Mouse (Mus musculus) erythroid progenitor cell, adult 5-6 weeks (primary cell): ENCODE measurements around the gene Trim30d. TPM values are rescaled to one million over a fixed set of nuclear protein-coding genes. Genes with fewer than 3 reads are reported as not detected.
A peak's percentile ranks its signal among the peaks of the same experiment; 100 is the strongest.
"Not testable (repeated sequence)": the region's sequence is repeated elsewhere in the genome, so short reads cannot be mapped to it uniquely, and the experiment has no call there.

Experiments used
- ATAC-seq: replicated peaks from 2 replicates; pipeline ENCODE4 v1.8.0; 2016; ENCODE audit warnings: moderate number of reproducible peaks, mild to moderate bottlenecking, moderate TSS enrichment, inconsistent platforms; ENCODE audit not compliant: poor library complexity, low FRiP score, severe bottlenecking
- total RNA-seq, 2 experiments: library from RNA; stranded (forward) in 1 of 2; stranded (reverse) in 1 of 2; fragments of 150-400 nt in 1 of 2; fragments of 186-747, 209-891 nt in 1 of 2; gene quantifications; 2 replicates each; pipeline versions ENCODE4 v1.2.3 to v1.2.4; 2015 to 2017; ENCODE audit warnings: low replicate concordance in 2 of 2

The Trim30d gene
- total RNA-seq (2015; ENCODE audit: low replicate concordance) (4.0 and 6.7 TPM in 2 replicates), total RNA-seq (2017; ENCODE audit: low replicate concordance) (1.4 and 3.0 TPM in 2 replicates)

DNA sequence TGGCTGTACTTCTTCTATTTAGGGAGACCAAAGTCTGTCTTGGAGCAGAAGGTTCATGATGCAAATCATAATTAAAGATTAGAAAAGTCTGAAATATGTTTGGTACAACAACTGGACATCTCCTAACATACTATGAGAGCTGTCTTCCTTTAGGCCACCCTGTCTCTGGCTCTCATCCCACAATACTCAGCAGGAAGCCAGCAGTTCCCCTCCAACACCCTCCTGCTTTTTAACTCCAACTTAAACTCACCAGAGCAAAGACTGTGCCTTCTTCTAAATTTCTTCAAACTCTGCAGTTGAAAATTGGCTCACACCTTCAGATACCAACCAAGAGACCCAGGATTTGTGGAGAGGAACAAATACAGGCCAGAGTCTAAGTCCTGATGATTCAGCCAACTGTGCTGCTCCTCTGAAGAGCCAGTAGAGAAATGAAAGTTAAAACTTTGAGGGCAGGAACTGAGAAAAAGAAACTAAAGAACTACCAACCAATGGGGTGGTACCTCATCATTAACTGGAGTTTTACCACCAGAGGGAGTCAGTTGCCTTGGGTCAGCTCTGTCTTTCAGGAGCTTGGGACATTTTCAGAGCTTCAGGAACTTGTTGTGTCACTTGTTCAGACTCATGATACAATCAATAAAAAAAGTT, at the start of gene Trim30d:
Gene Trim30d, minus strand, starts transcription at position 429 of the 645 bp plus-strand sequence.
- ATAC-seq, result peak; percentile 68; the same call in 1 of the 2 replicates

DNA sequence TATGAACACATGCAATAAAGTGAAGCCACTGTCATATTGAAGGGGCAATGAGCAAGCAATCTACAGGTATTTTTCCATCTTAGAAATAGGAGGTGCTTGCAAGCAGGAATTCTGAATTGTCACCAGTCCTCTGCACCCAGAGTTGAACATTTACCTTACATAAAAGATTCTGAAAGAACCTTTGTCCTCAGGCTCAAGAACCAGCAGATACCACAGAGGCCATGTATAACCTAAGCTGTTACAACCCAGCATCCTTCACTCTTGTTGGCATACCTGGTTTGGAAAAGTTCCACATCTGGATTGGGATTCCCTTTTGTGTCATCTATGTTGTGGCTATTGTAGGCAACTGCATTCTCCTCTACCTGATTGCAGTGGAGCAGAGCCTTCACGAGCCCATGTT, 45.1 kb upstream of the Trim30d start:
- no peak for ATAC-seq

DNA sequence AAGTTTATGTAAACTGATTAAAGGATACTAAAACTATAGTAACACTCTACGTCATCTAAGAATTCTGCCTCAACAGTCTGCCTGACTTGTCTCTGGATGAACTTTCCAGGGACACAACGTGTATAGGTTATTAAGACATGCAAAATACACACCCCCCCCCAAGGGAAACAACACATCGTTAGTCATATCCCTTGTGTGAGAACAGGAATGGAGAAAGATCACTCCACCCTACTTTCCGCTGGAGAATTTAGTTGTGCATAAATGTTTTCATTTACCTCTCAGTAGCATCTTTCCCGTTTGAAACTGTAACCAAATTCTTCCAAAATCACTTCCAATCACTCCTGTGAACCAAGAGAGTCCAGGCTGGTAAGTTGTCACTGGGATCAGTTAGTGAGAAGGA, 42.2 kb upstream of the Trim30d start, which contains the start of gene Olfr651:
Gene Olfr651, plus strand, starts transcription at position 301 of the 400 bp plus-strand sequence.
- no peak for ATAC-seq

DNA sequence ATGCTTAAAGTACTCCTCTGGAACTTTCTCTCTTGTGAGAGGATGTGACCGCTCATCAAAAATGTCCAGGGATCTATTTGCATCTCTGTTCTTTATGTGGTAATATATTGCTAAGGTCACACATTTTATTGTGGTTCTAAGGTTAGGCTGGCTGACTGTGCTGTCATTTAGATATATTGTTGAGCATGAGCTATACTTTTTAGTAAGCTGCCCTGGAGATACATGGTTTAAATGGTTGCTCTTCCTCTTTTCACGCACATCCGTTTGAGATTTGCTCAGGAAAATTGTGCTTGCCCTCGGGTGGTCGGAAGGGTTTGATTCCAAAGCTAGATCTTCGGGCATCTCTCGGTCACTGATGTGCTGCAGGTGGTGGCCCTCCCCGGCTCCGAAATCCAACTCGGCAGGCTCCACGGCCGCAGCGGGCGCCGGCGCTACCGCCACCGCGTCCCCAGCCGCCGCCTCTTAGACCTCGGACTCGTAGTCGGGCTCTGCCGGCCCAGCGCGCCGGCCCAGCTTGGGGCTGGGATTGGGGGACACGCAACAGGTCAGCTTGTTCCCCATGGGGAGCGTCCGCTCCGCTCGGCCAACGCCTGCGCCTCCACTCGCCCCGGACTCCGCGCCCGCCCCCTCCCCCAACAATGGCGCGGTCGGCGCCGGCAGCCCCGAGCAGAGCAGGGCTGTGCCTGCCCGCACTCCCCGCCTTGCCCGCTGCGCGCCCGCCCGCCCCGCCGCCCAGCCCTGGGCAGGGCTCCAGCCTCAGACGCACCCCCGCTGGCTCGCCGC, 5.9 kb downstream of the Trim30d start:
- ATAC-seq, result no peak

DNA sequence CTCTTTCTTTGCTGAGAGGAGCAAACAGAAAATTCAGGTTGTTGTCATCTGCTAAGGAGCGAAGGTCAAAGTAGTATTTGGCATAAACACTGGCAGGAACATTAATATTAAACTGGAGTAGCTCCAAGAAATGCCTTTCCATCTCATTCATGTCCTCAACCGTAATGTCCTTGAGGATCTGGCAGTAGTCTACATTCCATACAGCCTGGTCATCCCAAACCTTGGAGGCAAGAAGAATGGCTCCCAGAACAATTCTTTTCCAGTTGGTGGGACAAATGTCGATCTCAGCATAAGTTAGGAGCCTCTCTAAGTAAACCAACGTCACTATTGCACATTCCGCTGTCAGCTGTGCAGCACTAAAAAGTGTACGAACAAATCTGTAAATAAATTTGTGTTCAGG, 6.5 kb downstream of the Trim30d start:
- ATAC-seq, result not testable (repeated sequence)

DNA sequence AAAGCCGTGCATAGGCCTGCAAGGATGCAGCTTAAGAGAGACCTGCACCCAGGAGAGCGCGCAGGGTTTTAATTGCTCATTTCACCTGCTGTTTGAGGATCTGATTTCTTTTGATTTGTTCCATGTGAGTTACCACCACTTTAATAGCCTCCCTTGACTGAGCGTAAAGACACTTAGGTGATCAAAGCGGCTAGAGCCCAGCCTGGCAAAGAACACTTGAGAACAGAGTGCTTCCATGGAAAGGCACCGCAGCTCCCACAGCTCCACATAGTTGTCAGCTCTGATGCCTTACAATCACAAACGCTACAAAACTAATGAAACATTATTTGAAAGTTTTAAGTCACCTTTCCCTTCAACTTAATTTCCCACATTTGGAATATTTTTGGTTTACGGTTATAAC, 8.2 kb downstream of the Trim30d start:
- not testable (repeated sequence) for ATAC-seq

DNA sequence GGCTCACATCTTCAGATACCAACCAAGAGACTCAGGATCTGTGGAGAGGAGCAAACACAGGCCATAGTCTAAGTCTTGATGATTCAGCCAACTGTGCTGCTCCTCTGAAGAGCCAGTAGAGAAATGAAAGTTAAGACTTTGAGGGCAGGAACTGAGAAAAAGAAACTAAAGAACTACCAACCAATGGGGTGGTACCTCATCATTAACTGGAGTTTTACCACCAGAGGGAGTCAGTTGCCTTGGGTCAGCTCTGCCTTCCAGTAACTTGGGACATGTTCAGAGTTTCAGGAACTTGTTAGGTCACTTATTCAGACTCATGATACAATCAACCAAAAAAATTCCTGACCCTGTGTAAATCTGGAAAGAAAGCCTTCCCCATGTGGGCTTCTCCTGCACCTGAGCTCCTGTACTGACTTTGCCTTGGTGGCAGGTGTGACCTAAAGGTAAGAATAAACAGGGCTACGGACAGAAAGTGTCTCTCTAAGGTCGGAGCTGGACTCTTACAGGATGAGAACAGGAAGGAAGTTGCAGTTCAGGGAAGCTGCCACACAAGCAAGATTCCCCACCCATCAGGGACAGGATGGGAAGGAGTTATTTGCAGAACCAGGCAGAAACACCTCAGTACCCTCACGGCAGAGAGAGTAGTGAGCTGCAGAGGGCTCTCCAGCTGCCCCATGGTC, 42.4 kb downstream of the Trim30d start, which contains the start of gene Trim30a:
Gene Trim30a, minus strand, starts transcription at position 129 of the 680 bp plus-strand sequence.
- ATAC-seq, result peak; percentile 78

DNA sequence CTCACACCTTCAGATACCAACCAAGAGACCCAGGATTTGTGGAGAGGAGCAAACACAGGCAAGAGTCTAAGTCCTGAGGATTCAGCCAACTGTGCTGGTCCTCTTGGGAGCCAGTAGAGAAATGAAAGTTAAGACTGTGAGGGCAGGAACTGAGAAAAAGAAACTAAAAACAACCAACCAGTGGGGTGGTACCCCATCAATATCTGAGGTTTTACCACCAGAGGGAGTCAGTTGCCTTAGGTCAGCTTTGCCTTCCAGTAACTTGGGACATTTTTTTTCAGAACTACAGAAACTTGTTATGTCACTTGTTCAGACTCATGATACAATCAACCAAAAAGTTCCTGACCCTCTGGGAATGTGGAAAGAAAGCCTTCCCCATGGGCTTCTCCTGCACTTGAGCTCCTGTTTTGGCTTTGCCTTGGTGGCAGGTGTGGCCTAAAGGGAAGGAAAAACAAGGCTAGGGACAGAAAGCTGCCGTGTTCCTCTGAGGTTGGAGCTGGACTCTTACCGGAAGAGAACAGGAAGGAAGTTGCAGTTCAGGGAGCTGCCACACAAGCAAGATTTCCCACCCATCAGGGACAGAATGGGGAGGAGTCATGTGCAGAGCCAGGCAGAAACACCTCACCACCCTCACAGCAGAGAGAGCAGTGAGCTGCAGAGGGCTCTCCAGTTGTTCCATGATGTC, 61.5 kb downstream of the Trim30d start:
- peak; percentile 46; the same call in 1 of the 2 replicates for ATAC-seq

Other genes starting within 250 kb of the Trim30d start
- 2.5 TPM in 1 of 2 replicates, not detected in the other for gene Trim5, start 219.8 kb downstream of the Trim30d start, total RNA-seq (2015; ENCODE audit: low replicate concordance)
- gene Trim5, start 219.8 kb downstream of the Trim30d start, total RNA-seq (2017; ENCODE audit: low replicate concordance), result 0.76 and 1.5 TPM in 2 replicates
- gene Trim12a, start 192.4 kb downstream of the Trim30d start, total RNA-seq (2015; ENCODE audit: low replicate concordance), result 31.0 and 59.5 TPM in 2 replicates
- gene Trim12a, start 192.4 kb downstream of the Trim30d start, total RNA-seq (2017; ENCODE audit: low replicate concordance), result 19.6 and 27.3 TPM in 2 replicates
- not detected in 2 replicates for gene Trim34b, start 178.4 kb downstream of the Trim30d start, total RNA-seq (2015; ENCODE audit: low replicate concordance)
- gene Trim34b, start 178.4 kb downstream of the Trim30d start, total RNA-seq (2017; ENCODE audit: low replicate concordance), result not detected in 2 replicates
- gene Trim12c, start 154.5 kb downstream of the Trim30d start, total RNA-seq (2015; ENCODE audit: low replicate concordance), result 8.3 and 15.5 TPM in 2 replicates
- 11.5 and 22.8 TPM in 2 replicates for gene Trim12c, start 154.5 kb downstream of the Trim30d start, total RNA-seq (2017; ENCODE audit: low replicate concordance)
- gene Trim30b, start 138.0 kb downstream of the Trim30d start, total RNA-seq (2015; ENCODE audit: low replicate concordance), result 6.5 and 8.0 TPM in 2 replicates
- gene Trim30b, start 138.0 kb downstream of the Trim30d start, total RNA-seq (2017; ENCODE audit: low replicate concordance), result 1.3 and 2.7 TPM in 2 replicates
- gene Trim30c, start 107.0 kb downstream of the Trim30d start, total RNA-seq (2015; ENCODE audit: low replicate concordance), result not detected in 2 replicates
- gene Trim30c, start 107.0 kb downstream of the Trim30d start, total RNA-seq (2017; ENCODE audit: low replicate concordance), result 0.39 TPM in 1 of 2 replicates, not detected in the other
- 11.3 and 13.0 TPM in 2 replicates for gene Trim30a, start 42.7 kb downstream of the Trim30d start, total RNA-seq (2015; ENCODE audit: low replicate concordance)
- 6.9 and 7.3 TPM in 2 replicates for gene Trim30a, start 42.7 kb downstream of the Trim30d start, total RNA-seq (2017; ENCODE audit: low replicate concordance)
- gene Olfr651, start 42.3 kb upstream of the Trim30d start, total RNA-seq (2015; ENCODE audit: low replicate concordance), result not detected in 2 replicates
- not detected in 2 replicates for gene Olfr651, start 42.3 kb upstream of the Trim30d start, total RNA-seq (2017; ENCODE audit: low replicate concordance)
- gene Olfr652, start 53.1 kb upstream of the Trim30d start, total RNA-seq (2015; ENCODE audit: low replicate concordance), result not detected in 2 replicates
- gene Olfr652, start 53.1 kb upstream of the Trim30d start, total RNA-seq (2017; ENCODE audit: low replicate concordance), result not detected in 2 replicates
- gene Olfr653, start 69.5 kb upstream of the Trim30d start, total RNA-seq (2015; ENCODE audit: low replicate concordance), result not detected in 2 replicates
- not detected in 2 replicates for gene Olfr653, start 69.5 kb upstream of the Trim30d start, total RNA-seq (2017; ENCODE audit: low replicate concordance)
- gene Olfr654, start 79.2 kb upstream of the Trim30d start, total RNA-seq (2015; ENCODE audit: low replicate concordance), result not detected in 2 replicates
- gene Olfr654, start 79.2 kb upstream of the Trim30d start, total RNA-seq (2017; ENCODE audit: low replicate concordance), result not detected in 2 replicates
- not detected in 2 replicates for gene Olfr655, start 93.9 kb upstream of the Trim30d start, total RNA-seq (2015; ENCODE audit: low replicate concordance)
- not detected in 2 replicates for gene Olfr655, start 93.9 kb upstream of the Trim30d start, total RNA-seq (2017; ENCODE audit: low replicate concordance)
- not detected in 2 replicates for gene Olfr656, start 106.1 kb upstream of the Trim30d start, total RNA-seq (2015; ENCODE audit: low replicate concordance)
- not detected in 2 replicates for gene Olfr656, start 106.1 kb upstream of the Trim30d start, total RNA-seq (2017; ENCODE audit: low replicate concordance)
- gene Olfr657, start 116.9 kb upstream of the Trim30d start, total RNA-seq (2015; ENCODE audit: low replicate concordance), result not detected in 2 replicates
- gene Olfr657, start 116.9 kb upstream of the Trim30d start, total RNA-seq (2017; ENCODE audit: low replicate concordance), result not detected in 2 replicates
- gene Olfr658, start 139.5 kb upstream of the Trim30d start, total RNA-seq (2015; ENCODE audit: low replicate concordance), result not detected in 2 replicates
- not detected in 2 replicates for gene Olfr658, start 139.5 kb upstream of the Trim30d start, total RNA-seq (2017; ENCODE audit: low replicate concordance)
- gene Olfr659, start 158.9 kb upstream of the Trim30d start, total RNA-seq (2015; ENCODE audit: low replicate concordance), result not detected in 2 replicates
- not detected in 2 replicates for gene Olfr659, start 158.9 kb upstream of the Trim30d start, total RNA-seq (2017; ENCODE audit: low replicate concordance)
- gene Olfr661, start 178.7 kb upstream of the Trim30d start, total RNA-seq (2015; ENCODE audit: low replicate concordance), result not detected in 2 replicates
- not detected in 2 replicates for gene Olfr661, start 178.7 kb upstream of the Trim30d start, total RNA-seq (2017; ENCODE audit: low replicate concordance)